Mouse (Mus musculus) lung, adult 10 weeks (tissue): ENCODE data around the gene Gm9970. TPM values are rescaled to one million over a fixed set of nuclear protein-coding genes. Genes with fewer than 3 reads are reported as not detected.

Experiments used
- polyA plus RNA-seq: library from polyadenylated mRNA; stranded (reverse); fragments of 350-450 nt; fragmentation: Illumina TruSeq; extraction: RNeasy Lipid Tissue Mini Kit (QIAGEN cat#74804); gene quantifications from one replicate; pipeline ENCODE4 v1.2.3, GENCODE M21; 2014; ENCODE audit warnings: low read depth, low replicate concordance; ENCODE audit not compliant: insufficient read depth

Gene Gm9970
- polyA plus RNA-seq: not detected

GRCm38 (mm10) chr5:31240637-31241521 lies at the start of gene Gm9970, which contains the start of gene Nrbp1:
Gm9970 (minus strand) TSS chr5:31241232.
Nrbp1 (plus strand) TSS chr5:31240864.

GRCm38 (mm10) chr5:31251541-31252101 lies 10.6 kb upstream of the Gm9970 start, which contains the start of gene Krtcap3:
Krtcap3 (plus strand) TSS chr5:31251691.

GRCm38 (mm10) chr5:31220448-31221303 lies 20.4 kb downstream of the Gm9970 start, which contains the start of gene Ppm1g:
Ppm1g (minus strand) TSS chr5:31220687.

GRCm38 (mm10) chr5:31201742-31202590 lies 39.1 kb downstream of the Gm9970 start, which contains the start of gene Zfp513:
Zfp513 (minus strand) TSS chr5:31202303.

GRCm38 (mm10) chr5:31192939-31193630 lies 47.9 kb downstream of the Gm9970 start, which contains the start of the genes Snx17 and Eif2b4:
Snx17 (plus strand) TSS chr5:31193227.
Eif2b4 (minus strand) TSS chr5:31193430.

Other genes starting within 250 kb of the Gm9970 start
- 135 TPM for gene Atraid, start 192.9 kb downstream of the Gm9970 start, polyA plus RNA-seq
- gene Slc5a6, start 192.3 kb downstream of the Gm9970 start, polyA plus RNA-seq: 4.2 TPM
- gene Cad, start 186.5 kb downstream of the Gm9970 start, polyA plus RNA-seq: 5.8 TPM
- not detected for gene Dnajc5g, start 134.9 kb downstream of the Gm9970 start, polyA plus RNA-seq
- gene Slc30a3, start 133.0 kb downstream of the Gm9970 start, polyA plus RNA-seq: not detected
- gene Trim54, start 124.5 kb downstream of the Gm9970 start, polyA plus RNA-seq: 3.1 TPM
- not detected for gene Ucn, start 102.4 kb downstream of the Gm9970 start, polyA plus RNA-seq
- 41.2 TPM for gene Mpv17, start 87.0 kb downstream of the Gm9970 start, polyA plus RNA-seq
- 0.18 TPM for gene Gm29609, start 61.3 kb downstream of the Gm9970 start, polyA plus RNA-seq
- gene Gtf3c2, start 61.1 kb downstream of the Gm9970 start, polyA plus RNA-seq: 14.1 TPM
- gene Snx17, start 48.0 kb downstream of the Gm9970 start, polyA plus RNA-seq: 69.2 TPM
- gene Eif2b4, start 47.8 kb downstream of the Gm9970 start, polyA plus RNA-seq: 24.8 TPM
- gene Zfp513, start 38.9 kb downstream of the Gm9970 start, polyA plus RNA-seq: 12.8 TPM
- gene Ppm1g, start 20.5 kb downstream of the Gm9970 start, polyA plus RNA-seq: 39.6 TPM
- gene Nrbp1, start 368 bp downstream of the Gm9970 start, polyA plus RNA-seq: 61.9 TPM
- 30.6 TPM for gene Krtcap3, start 10.5 kb upstream of the Gm9970 start, polyA plus RNA-seq
- gene Ift172, start 49.9 kb upstream of the Gm9970 start, polyA plus RNA-seq: 26.8 TPM
- 6.1 TPM for gene Fndc4, start 54.8 kb upstream of the Gm9970 start, polyA plus RNA-seq
- not detected for gene Gckr, start 56.2 kb upstream of the Gm9970 start, polyA plus RNA-seq
- 9.9 TPM for gene Zfp512, start 211.2 kb upstream of the Gm9970 start, polyA plus RNA-seq
- gene 4930548H24Rik, start 244.5 kb upstream of the Gm9970 start, polyA plus RNA-seq: not detected